Mouse (Mus musculus): ENCODE results near the gene Fis1. TPM values are rescaled to one million over a fixed set of nuclear protein-coding genes. Genes with fewer than 3 reads are reported as not detected.
"Not testable (repeated sequence)": the region's sequence is repeated elsewhere in the genome, so short reads cannot be mapped to it uniquely, and the experiment has no call there.

Gene Fis1
- polyA plus RNA-seq, 1 experiment, result 107 TPM

DNA sequence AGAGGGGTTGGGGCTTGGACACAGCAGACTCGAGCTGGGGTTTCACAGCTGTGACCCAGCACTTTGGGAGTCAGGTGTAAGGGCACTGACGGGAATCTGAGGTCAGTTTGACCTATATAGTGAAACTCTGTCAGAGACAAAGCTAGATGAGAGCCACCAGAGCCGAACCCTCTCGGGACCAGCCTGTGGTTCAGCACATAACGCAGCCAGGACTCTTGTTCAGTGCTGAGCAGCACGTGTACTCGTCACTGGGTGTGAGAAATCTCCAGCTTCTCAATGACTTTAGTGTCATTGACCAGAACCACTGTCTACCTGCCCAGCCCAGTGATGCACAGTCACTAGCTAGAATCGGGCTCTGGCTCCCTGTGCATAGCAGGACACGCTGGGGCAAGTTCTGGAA, 30.2 kb upstream of the Fis1 start:
- H3K4me3 ChIP-seq (ENCODE audit: insufficient read depth, low read length), result no peak overlapping the region
- H3K27ac ChIP-seq (ENCODE audit: insufficient read depth, low read length), result no peak overlapping the region
- no peaks in the 10 kb centered on the region for H3K4me1 ChIP-seq (ENCODE audit: control insufficient read depth, insufficient read depth, low read length)
- TF ChIP-seq POLR2A (IDR thresholded peaks at IDR 0.05; ENCODE audit: low read depth, low read length), result no peak
- TF ChIP-seq CTCF (IDR thresholded peaks at IDR 0.05; ENCODE audit: borderline replicate concordance, insufficient read depth, low read length), result no peak

GRCm38 (mm10) chr5:136923751-136924478, 29.2 kb upstream of the Fis1 start:
- Histone ChIP-seq H3K4me3 (ENCODE audit: insufficient read depth, low read length) (no peak overlapping the region), H3K4me1 (ENCODE audit: control insufficient read depth, insufficient read depth, low read length) (no peaks in the 10 kb centered on the region), H3K27ac (ENCODE audit: insufficient read depth, low read length) (no peak overlapping the region)
- TF ChIP-seq CTCF (IDR thresholded peaks at IDR 0.05; ENCODE audit: borderline replicate concordance, insufficient read depth, low read length) (no peak), POLR2A (IDR thresholded peaks at IDR 0.05; ENCODE audit: low read depth, low read length) (no peak)

DNA sequence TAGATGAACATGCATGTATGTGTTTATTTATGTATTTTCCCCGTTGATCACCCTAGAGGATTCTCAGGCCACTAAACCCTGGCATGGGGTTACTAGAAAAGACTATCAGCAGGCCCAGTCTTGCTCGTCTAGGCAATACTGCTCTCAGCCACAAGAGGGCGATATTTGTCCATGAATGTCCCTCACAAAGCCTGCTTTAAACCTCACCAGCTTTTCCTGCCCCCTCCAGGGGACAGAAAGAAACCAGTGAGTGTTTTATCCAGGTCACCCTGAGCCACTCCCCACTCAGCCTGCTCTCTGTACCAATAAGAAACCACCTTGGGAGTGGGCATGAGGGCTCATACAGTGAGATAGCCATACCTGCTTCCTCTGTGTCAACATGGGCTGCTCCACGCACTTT, 24.0 kb upstream of the Fis1 start:
- TF ChIP-seq CTCF (IDR thresholded peaks at IDR 0.05; ENCODE audit: borderline replicate concordance, insufficient read depth, low read length) (peak; percentile 69; the same call in 1 of the 2 replicates), POLR2A (IDR thresholded peaks at IDR 0.05; ENCODE audit: low read depth, low read length) (no peak)
- Histone ChIP-seq H3K4me3 (ENCODE audit: insufficient read depth, low read length) (no peak overlapping the region), H3K4me1 (ENCODE audit: control insufficient read depth, insufficient read depth, low read length) (no peaks in the 10 kb centered on the region), H3K27ac (ENCODE audit: insufficient read depth, low read length) (no peak overlapping the region)

DNA sequence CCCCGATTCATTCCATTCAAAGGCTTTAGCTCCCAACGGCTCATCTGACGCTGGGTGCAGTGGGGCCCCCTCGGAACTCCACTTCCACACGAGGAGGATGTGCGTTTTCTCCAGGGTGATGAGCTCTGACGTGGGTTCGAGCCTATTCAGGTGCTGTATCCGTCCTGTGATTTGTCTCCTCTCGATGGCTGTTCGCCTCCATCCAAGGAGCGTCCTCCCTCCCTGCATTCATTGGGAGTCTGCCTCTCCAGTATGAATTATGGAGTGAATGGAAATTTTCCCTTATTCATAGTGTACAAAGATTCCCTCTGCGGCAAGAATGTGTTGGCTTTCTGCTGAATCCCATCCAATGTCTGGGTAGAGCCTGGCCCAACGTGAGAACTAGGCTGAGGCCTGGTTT, 21.2 kb upstream of the Fis1 start:
- Histone ChIP-seq H3K27ac (ENCODE audit: insufficient read depth, low read length) (no peak overlapping the region), H3K4me1 (ENCODE audit: control insufficient read depth, insufficient read depth, low read length) (no peaks in the 10 kb centered on the region), H3K4me3 (ENCODE audit: insufficient read depth, low read length) (no peak overlapping the region)
- no peak for TF ChIP-seq POLR2A (IDR thresholded peaks at IDR 0.05; ENCODE audit: low read depth, low read length)
- no peak for TF ChIP-seq CTCF (IDR thresholded peaks at IDR 0.05; ENCODE audit: borderline replicate concordance, insufficient read depth, low read length)

GRCm38 (mm10) chr5:136932956-136933355, 20.1 kb upstream of the Fis1 start:
- Histone ChIP-seq H3K27ac (ENCODE audit: insufficient read depth, low read length) (no peak overlapping the region), H3K4me1 (ENCODE audit: control insufficient read depth, insufficient read depth, low read length) (no peaks in the 10 kb centered on the region)
- TF ChIP-seq POLR2A (IDR thresholded peaks at IDR 0.05; ENCODE audit: low read depth, low read length), result no peak
- TF ChIP-seq CTCF (IDR thresholded peaks at IDR 0.05; ENCODE audit: borderline replicate concordance, insufficient read depth, low read length), result no peak

GRCm38 (mm10) chr5:136933930-136934329, 19.1 kb upstream of the Fis1 start:
- Histone ChIP-seq H3K27ac (ENCODE audit: insufficient read depth, low read length) (no peak overlapping the region), H3K4me1 (ENCODE audit: control insufficient read depth, insufficient read depth, low read length) (no peaks in the 10 kb centered on the region), H3K4me3 (ENCODE audit: insufficient read depth, low read length) (no peak overlapping the region)
- TF ChIP-seq POLR2A (IDR thresholded peaks at IDR 0.05; ENCODE audit: low read depth, low read length) (no peak), CTCF (IDR thresholded peaks at IDR 0.05; ENCODE audit: borderline replicate concordance, insufficient read depth, low read length) (no peak)

More at GRCm38 (mm10) chr5:136932956-136933355, 20.1 kb upstream of the Fis1 start:
- no peak overlapping the region for H3K4me3 ChIP-seq (ENCODE audit: insufficient read depth, low read length)

DNA sequence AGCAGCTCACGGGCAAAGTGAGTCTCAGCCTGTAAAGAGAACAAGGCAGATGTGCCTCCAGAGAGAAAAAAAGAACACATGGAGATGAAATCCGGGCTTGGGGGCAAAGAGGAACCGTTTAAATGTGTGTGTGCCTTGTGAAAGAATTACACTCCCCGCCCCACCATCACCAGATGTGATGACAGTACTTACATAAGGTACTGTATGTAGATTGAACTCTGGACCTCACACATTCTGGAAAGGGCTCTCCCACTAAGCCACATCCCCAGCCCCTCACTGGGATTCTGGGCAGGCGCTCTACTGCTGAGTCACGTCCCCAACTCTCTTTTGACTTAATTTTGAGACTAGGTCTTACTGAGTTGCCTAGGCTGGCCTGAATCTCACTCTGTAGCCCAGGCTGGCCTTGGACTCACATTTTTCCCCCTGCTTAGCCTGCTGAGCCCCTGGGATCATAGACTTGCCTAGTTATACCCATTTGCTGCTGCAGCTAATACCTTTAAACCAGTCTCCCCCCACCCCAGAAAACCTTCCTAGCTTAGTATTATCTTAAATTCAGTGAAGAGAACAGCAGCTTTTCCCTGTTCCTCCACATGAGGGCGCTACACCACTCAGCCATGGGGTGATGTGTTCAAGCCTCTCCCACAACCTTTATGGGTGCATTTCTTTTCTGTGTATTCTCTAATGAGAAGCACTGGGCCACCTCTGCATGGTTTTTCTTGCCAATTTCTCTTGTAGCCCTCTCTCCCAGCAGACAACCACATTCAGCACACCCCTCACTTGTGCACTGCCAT, 17.0 kb upstream of the Fis1 start:
- TF ChIP-seq CTCF (IDR thresholded peaks at IDR 0.05; ENCODE audit: borderline replicate concordance, insufficient read depth, low read length), result no peak
- no peak for TF ChIP-seq POLR2A (IDR thresholded peaks at IDR 0.05; ENCODE audit: low read depth, low read length)
- no peak overlapping the region for H3K4me3 ChIP-seq (ENCODE audit: insufficient read depth, low read length)
- no peak overlapping the region for H3K27ac ChIP-seq (ENCODE audit: insufficient read depth, low read length)
- no peaks in the 10 kb centered on the region for H3K4me1 ChIP-seq (ENCODE audit: control insufficient read depth, insufficient read depth, low read length)

DNA sequence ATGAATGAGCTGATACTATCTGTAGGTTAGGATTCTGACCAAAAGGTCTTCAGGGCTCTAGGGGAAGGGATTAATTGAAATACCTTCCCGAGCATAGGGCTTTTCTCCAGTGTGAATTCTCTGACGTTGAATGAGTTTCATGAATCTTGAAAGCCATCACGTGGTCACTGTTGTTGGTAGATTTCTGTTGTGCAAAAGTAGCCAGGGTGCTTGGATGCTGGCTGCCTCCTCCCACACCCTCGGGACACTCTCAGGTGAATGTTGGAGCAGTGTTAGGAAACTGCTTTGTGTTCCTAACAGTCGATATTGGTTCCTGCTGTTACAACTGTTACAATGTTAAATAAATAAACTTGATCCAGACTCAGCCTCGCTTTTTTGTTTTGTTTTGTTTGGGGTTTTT, 16.3 kb upstream of the Fis1 start:
- no peak overlapping the region for H3K4me3 ChIP-seq (ENCODE audit: insufficient read depth, low read length)
- no peak overlapping the region for H3K27ac ChIP-seq (ENCODE audit: insufficient read depth, low read length)
- no peak for TF ChIP-seq CTCF (IDR thresholded peaks at IDR 0.05; ENCODE audit: borderline replicate concordance, insufficient read depth, low read length)
- no peak for TF ChIP-seq POLR2A (IDR thresholded peaks at IDR 0.05; ENCODE audit: low read depth, low read length)
- H3K4me1 ChIP-seq (ENCODE audit: control insufficient read depth, insufficient read depth, low read length), result no peaks in the 10 kb centered on the region

- Histone ChIP-seq H3K4me1 (ENCODE audit: control insufficient read depth, insufficient read depth, low read length) (no peaks in the 10 kb centered on the region), H3K4me3 (ENCODE audit: insufficient read depth, low read length) (no peak overlapping the region), H3K27ac (ENCODE audit: insufficient read depth, low read length) (no peak overlapping the region)
- no peak for TF ChIP-seq POLR2A (IDR thresholded peaks at IDR 0.05; ENCODE audit: low read depth, low read length)
- no peak for TF ChIP-seq CTCF (IDR thresholded peaks at IDR 0.05; ENCODE audit: borderline replicate concordance, insufficient read depth, low read length)
Observed at GRCm38 (mm10) chr5:136937621-136938020, 15.5 kb upstream of the Fis1 start.

DNA sequence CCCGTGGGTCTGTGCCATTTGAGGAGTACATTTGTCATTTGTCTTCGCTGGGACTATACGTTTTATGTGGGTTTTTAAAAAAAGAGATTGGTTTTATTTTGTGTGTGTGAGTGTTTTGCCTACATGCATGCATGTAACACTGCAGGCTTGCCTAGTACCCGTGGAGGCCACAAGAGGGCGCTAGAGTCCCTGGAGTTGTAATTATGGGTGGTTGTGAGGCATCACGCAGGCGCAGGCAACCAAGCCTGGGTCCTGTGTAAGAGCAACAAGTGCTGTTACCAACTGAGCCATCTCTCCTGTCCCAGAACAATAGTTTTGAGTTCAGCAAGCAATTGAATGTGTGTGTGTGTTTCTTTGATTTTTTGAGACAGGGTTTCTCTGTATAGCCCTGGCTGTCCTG, 13.8 kb upstream of the Fis1 start:
- Histone ChIP-seq H3K27ac (ENCODE audit: insufficient read depth, low read length) (no peak overlapping the region), H3K4me3 (ENCODE audit: insufficient read depth, low read length) (no peak overlapping the region), H3K4me1 (ENCODE audit: control insufficient read depth, insufficient read depth, low read length) (no peaks in the 10 kb centered on the region)
- TF ChIP-seq CTCF (IDR thresholded peaks at IDR 0.05; ENCODE audit: borderline replicate concordance, insufficient read depth, low read length) (no peak), POLR2A (IDR thresholded peaks at IDR 0.05; ENCODE audit: low read depth, low read length) (no peak)

DNA sequence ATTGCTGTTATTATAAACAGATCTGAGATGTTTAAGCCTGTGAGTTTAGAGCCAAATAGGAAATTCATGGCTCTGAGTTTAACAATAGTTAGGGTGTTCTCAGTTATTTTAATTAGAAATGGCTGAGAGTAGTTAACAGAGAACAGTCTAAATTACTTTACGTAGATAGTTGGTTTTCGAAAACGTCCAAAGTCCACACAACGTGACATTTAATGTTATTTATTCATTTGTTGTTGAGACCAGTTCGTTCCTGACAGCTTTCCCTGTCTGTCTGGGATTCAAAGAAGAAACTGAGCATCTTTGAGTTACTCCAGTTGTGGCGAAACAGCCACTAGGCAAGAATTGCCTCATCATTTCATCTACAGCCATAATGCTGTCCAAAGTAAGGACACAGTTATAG, 13.0 kb upstream of the Fis1 start:
- H3K4me3 ChIP-seq (ENCODE audit: insufficient read depth, low read length); H3K4me1 ChIP-seq (ENCODE audit: control insufficient read depth, insufficient read depth, low read length); H3K27ac ChIP-seq (ENCODE audit: insufficient read depth, low read length): not testable (repeated sequence)

Data from embryonic fibroblast, embryonic 13.5 days (primary cell).